Mouse (Mus musculus): ENCODE measurements around the gene Dlgap4. TPM values are rescaled to one million over a fixed set of nuclear protein-coding genes. Genes with fewer than 3 reads are reported as not detected.

The Dlgap4 gene
- polyA plus RNA-seq, 1 experiment: 205 TPM

DNA sequence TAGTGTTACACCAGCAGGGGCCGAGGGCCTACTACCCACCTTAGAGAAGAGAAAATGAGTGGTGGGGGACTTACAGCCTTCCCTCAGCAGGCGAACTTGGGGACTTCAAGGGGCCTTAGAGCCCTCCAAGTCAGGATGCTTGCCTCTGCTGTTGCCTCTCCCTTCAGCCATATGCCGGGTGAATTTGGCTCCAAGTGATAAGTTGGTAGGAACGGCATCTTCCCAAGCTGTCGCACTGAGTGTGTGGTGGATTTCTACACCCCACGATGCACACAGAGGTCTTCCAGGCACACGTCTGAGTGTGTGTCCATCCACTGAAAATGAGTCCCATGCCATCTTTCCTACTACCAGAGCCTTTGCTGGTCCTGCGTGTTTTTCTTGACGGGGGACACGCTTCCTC, 49.7 kb downstream of the Dlgap4 start:
- no peak overlapping the region for H3K4me3 ChIP-seq (ENCODE audit: insufficient read depth, low read length)
- no peak overlapping the region for H3K27ac ChIP-seq (ENCODE audit: insufficient read depth, low read length)
- peaks cover 30% of the 10 kb centered on the region for H3K4me1 ChIP-seq (ENCODE audit: control insufficient read depth, insufficient read depth, low read length)
- TF ChIP-seq POLR2A (IDR thresholded peaks at IDR 0.05; ENCODE audit: extremely low read depth, insufficient read depth, low read length): no peak
- TF ChIP-seq CTCF (IDR thresholded peaks at IDR 0.05; ENCODE audit: extremely low read depth, insufficient read depth, low read length): no peak

DNA sequence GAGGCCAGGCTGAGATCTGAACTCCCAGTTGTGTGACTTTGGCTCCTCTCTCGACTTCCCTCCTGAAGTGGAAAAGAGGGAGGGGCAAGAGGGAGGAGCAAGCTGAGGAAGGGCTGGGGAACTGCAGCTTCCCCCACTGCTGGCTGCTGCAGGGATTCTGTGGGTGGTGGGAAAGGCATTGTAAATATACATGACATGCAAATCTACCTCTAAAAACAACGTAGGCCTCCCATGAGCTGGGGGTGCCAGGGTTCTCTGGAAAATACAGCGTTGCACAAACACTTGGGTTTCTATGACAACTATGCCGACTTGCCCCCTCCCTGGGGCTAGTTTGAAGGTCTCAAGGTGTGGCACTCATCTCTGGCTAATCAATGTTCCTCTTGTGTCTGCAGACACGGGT, 50.9 kb downstream of the Dlgap4 start:
- TF ChIP-seq POLR2A (IDR thresholded peaks at IDR 0.05; ENCODE audit: extremely low read depth, insufficient read depth, low read length) (no peak), CTCF (IDR thresholded peaks at IDR 0.05; ENCODE audit: extremely low read depth, insufficient read depth, low read length) (no peak)
- peak overlapping the region; percentile 55; the same call in 1 of the 2 replicates for H3K27ac ChIP-seq (ENCODE audit: insufficient read depth, low read length)

DNA sequence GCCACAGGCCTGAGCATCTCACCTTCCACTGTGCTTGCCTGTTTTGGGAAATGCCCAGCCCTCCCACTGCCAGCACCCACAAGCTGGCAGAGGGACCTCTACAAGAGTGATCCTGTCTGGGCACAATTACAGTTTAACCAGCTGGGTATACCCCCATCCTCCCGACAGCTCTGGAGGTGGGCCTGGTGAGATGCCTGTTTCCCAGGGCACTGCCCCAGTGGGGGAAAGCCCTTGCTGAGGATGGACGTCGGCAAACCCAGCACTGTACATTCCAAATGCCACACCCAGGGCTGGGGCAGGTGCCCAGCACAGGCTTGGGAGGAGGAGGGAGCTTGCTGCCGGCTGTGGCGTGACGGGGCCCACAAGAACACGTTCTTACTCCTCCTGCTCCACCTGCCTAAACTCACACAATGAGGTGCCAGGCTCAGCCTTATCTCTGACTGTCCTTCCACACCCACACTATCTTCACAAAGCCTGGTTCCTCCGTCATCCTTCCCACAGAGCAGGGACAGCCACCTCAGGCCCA, 51.6 kb downstream of the Dlgap4 start:
- Histone ChIP-seq H3K4me3 (ENCODE audit: insufficient read depth, low read length) (no peak overlapping the region), H3K4me1 (ENCODE audit: control insufficient read depth, insufficient read depth, low read length) (peaks cover 21% of the 10 kb centered on the region), H3K27ac (ENCODE audit: insufficient read depth, low read length) (peak overlapping the region; percentile 55)
- TF ChIP-seq POLR2A (IDR thresholded peaks at IDR 0.05; ENCODE audit: extremely low read depth, insufficient read depth, low read length) (no peak), CTCF (IDR thresholded peaks at IDR 0.05; ENCODE audit: extremely low read depth, insufficient read depth, low read length) (no peak)

More for the DNA sequence above, 50.9 kb downstream of the Dlgap4 start:
- no peak overlapping the region for H3K4me3 ChIP-seq (ENCODE audit: insufficient read depth, low read length)
- H3K4me1 ChIP-seq (ENCODE audit: control insufficient read depth, insufficient read depth, low read length): peaks cover 24% of the 10 kb centered on the region

DNA sequence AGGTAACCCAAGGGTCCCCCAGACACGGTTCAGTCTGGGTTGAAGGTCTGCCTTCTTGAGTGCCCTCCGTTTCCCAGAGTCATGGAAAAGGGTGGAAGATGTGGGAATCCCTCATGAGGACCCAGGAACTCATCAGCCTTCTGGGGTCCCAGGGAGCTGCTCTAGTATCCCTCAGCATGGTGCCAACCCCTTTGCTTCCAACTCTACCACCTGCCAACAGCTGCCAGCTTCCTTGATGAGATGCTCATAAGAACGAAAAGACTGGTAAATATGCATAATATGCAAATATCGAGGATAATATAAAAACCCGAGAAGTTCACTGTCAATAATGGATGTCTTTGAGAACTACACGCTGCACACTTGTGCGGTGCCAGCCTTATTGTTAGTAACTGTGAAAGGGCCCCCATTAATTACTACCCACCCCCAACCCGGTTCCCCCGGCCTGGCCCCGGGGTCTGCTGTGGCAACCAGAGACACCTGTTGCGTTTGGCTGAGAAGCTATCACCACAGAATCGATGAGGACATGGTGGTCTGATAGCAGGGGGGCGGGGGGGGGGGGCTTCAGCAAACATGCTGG, 52.2 kb downstream of the Dlgap4 start:
- TF ChIP-seq CTCF (IDR thresholded peaks at IDR 0.05; ENCODE audit: extremely low read depth, insufficient read depth, low read length) (no peak), POLR2A (IDR thresholded peaks at IDR 0.05; ENCODE audit: extremely low read depth, insufficient read depth, low read length) (no peak)
- no peak overlapping the region for H3K27ac ChIP-seq (ENCODE audit: insufficient read depth, low read length)

DNA sequence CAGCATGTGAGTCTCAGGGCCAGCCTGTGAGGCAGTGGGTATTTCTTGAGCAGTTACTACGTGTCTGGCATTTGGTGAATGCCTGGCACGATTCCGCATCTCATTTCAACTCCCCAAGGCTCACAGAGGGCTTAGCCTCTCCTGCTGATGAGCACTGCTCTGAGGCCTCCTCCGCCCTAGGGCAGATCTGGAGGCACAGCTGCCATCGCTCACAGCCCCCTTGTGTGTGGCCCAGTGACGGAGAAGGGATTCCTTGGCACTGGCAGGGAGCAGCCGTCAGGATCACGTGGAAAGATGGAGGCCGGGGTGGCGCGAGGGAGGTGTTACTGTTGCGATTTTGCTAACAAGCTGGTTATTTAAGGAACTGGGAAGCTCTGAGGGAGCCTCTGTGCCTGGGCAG, 52.7 kb downstream of the Dlgap4 start:
- Histone ChIP-seq H3K4me3 (ENCODE audit: insufficient read depth, low read length) (no peak overlapping the region), H3K4me1 (ENCODE audit: control insufficient read depth, insufficient read depth, low read length) (peaks cover 19% of the 10 kb centered on the region), H3K27ac (ENCODE audit: insufficient read depth, low read length) (peak overlapping the region; percentile 36; the same call in 1 of the 2 replicates)
- TF ChIP-seq POLR2A (IDR thresholded peaks at IDR 0.05; ENCODE audit: extremely low read depth, insufficient read depth, low read length): no peak

More for the DNA sequence above, 52.2 kb downstream of the Dlgap4 start:
- H3K4me1 ChIP-seq (ENCODE audit: control insufficient read depth, insufficient read depth, low read length): peaks cover 19% of the 10 kb centered on the region
- no peak overlapping the region for H3K4me3 ChIP-seq (ENCODE audit: insufficient read depth, low read length)

DNA sequence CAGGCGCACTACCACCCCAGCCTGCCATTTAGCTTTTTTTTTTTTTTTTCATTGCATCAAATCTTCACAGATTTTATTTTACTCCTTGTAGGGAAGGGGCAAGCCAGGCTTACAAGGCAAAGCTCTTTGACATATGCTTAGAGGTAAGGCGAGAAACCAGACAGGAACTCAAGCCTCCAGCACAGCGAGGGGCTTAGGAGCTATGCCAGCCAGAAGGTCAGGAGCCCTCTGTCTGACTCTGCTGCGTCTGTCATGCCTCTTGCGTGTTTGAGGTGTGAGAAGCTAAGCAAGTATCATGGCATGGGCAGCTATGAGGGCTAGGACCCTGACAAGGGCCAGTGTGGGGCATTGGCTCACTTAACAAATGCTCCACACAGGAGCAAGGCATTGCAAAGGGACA, 53.8 kb downstream of the Dlgap4 start:
- no peak overlapping the region for H3K27ac ChIP-seq (ENCODE audit: insufficient read depth, low read length)
- H3K4me1 ChIP-seq (ENCODE audit: control insufficient read depth, insufficient read depth, low read length): peaks cover 19% of the 10 kb centered on the region
- TF ChIP-seq CTCF (IDR thresholded peaks at IDR 0.05; ENCODE audit: extremely low read depth, insufficient read depth, low read length) (no peak), POLR2A (IDR thresholded peaks at IDR 0.05; ENCODE audit: extremely low read depth, insufficient read depth, low read length) (no peak)
- H3K4me3 ChIP-seq (ENCODE audit: insufficient read depth, low read length): no peak overlapping the region

DNA sequence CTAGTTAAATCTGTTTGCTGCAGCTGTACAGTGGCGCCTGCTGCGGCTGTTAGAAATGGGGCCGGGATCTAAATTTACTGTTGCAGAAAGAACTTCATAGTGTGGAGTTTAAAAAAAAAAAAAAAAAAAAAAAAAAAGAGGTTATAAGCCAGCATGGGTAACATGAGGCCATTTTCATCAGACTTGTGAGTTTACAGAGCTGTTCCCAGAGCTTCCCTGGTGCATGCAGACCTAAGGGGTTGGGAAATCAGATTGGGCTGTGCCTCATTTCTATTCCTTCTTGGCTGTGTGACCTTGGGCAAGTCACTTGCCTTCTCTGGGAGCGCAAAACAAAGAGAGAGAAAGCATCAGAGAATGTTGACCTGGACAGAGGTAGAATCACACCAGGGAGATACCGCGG, 55.1 kb downstream of the Dlgap4 start:
- Histone ChIP-seq H3K4me1 (ENCODE audit: control insufficient read depth, insufficient read depth, low read length) (peaks cover 26% of the 10 kb centered on the region), H3K27ac (ENCODE audit: insufficient read depth, low read length) (no peak overlapping the region), H3K4me3 (ENCODE audit: insufficient read depth, low read length) (no peak overlapping the region)
- TF ChIP-seq CTCF (IDR thresholded peaks at IDR 0.05; ENCODE audit: extremely low read depth, insufficient read depth, low read length): no peak
- no peak for TF ChIP-seq POLR2A (IDR thresholded peaks at IDR 0.05; ENCODE audit: extremely low read depth, insufficient read depth, low read length)

DNA sequence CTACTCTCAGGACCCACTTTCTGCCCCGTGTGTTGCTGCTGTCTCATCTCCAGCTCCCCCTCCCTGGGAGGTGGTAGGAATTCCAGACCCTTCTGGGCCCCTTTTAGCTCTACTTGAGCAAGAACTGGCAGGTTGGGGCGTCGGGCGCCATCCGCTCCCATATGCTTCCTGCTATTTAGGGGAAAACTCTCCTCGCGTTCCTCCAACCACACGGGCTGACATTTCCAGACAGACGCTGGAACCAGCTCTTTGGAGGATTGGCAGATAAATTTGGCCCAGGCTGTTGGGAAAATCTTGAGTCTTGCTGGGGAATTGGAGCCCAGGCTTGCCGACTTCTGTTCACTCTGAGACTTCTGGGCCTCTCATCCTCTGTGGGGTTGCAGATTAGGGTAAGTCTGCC, 59.8 kb downstream of the Dlgap4 start:
- Histone ChIP-seq H3K4me1 (ENCODE audit: control insufficient read depth, insufficient read depth, low read length) (peaks cover 14% of the 10 kb centered on the region), H3K27ac (ENCODE audit: insufficient read depth, low read length) (peak overlapping the region; percentile 13)
- no peak for TF ChIP-seq POLR2A (IDR thresholded peaks at IDR 0.05; ENCODE audit: extremely low read depth, insufficient read depth, low read length)
- no peak for TF ChIP-seq CTCF (IDR thresholded peaks at IDR 0.05; ENCODE audit: extremely low read depth, insufficient read depth, low read length)

DNA sequence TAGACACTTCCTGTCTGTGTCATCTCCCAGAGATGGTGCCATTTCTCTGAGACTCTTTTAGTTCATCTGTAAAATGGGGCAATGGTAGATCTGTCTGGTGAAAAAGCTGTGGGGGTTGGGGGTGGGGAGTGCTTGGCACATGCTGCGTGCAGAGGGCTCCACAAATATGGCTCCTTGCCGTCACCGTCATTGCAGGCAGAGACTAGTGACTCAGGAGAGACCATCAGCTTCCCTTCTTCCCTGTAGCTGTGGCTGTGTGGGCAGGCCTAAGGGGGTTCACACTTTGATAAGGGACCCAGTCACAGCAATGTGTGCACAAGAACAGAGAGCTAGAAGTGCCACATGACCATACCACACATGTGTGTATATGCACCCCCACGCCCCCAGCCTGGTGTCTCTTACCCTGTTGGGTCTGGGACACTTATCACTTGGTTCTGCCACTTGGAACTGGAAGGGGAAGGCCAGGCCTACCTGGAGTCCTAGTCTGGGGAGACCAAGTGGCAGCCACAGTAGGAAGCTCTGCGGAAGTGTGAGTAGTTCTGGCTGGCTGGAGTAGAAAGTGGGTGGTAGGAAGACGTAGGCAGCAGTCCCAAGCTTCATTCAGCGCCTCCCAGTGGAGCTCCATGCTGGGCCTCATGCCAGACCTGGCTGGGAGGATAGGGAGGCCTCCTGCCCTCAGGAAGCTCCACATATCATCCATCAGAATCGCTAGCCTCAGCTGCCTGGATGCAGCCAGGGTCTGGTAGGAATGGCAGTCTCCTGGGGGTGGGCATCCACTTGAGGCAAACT, 60.6 kb downstream of the Dlgap4 start:
- H3K4me3 ChIP-seq (ENCODE audit: insufficient read depth, low read length): no peak overlapping the region
- peak overlapping the region; percentile 13; the same call in 1 of the 2 replicates for H3K27ac ChIP-seq (ENCODE audit: insufficient read depth, low read length)
- peaks cover 14% of the 10 kb centered on the region for H3K4me1 ChIP-seq (ENCODE audit: control insufficient read depth, insufficient read depth, low read length)
- no peak for TF ChIP-seq CTCF (IDR thresholded peaks at IDR 0.05; ENCODE audit: extremely low read depth, insufficient read depth, low read length)
- TF ChIP-seq POLR2A (IDR thresholded peaks at IDR 0.05; ENCODE audit: extremely low read depth, insufficient read depth, low read length): no peak

More for the DNA sequence above, 59.8 kb downstream of the Dlgap4 start:
- no peak overlapping the region for H3K4me3 ChIP-seq (ENCODE audit: insufficient read depth, low read length)

DNA sequence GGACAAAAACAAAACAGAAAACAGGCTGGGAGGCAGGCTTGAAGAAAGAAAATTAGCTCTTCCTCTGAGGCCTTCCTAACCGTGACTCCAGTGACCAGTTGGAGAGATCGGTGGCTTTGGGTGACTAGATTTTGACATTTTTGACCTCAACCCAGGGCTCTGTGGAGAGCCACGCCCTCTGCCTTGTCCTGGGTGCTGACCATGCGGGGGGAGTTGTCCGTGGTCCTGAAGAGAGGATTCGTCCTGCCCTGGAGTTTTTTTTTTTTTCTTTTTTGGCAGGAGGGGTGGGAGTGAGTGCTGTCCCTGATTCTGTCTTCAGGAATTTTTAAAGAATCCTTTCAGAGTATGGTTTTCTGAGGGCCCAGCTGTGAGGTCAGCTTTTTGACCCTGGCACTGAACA, 63.4 kb downstream of the Dlgap4 start:
- no peak overlapping the region for H3K27ac ChIP-seq (ENCODE audit: insufficient read depth, low read length)
- TF ChIP-seq POLR2A (IDR thresholded peaks at IDR 0.05; ENCODE audit: extremely low read depth, insufficient read depth, low read length) (no peak), CTCF (IDR thresholded peaks at IDR 0.05; ENCODE audit: extremely low read depth, insufficient read depth, low read length) (no peak)

More for the DNA sequence above, 63.4 kb downstream of the Dlgap4 start:
- Histone ChIP-seq H3K4me1 (ENCODE audit: control insufficient read depth, insufficient read depth, low read length) (peaks cover 23% of the 10 kb centered on the region), H3K4me3 (ENCODE audit: insufficient read depth, low read length) (no peak overlapping the region)
